Mouse (Mus musculus): ENCODE data around the gene Pold2. TPM values are rescaled to one million over a fixed set of nuclear protein-coding genes. Genes with fewer than 3 reads are reported as not detected.

Pold2 gene
- total and polyA plus RNA-seq, 3 experiments = 261 to 366 TPM; not detected in 1

- Histone ChIP-seq H3K4me1 (ENCODE audit: control insufficient read depth in 1 of 2, insufficient read depth in 2 of 2, low read length in 2 of 2) (no peaks in the 10 kb centered on the region), H3K79me2 (ENCODE audit: control insufficient read depth, insufficient read depth, low read length, poor library complexity) (no peaks in the 10 kb centered on the region), H3K36me3 (ENCODE audit: control insufficient read depth in 1 of 2, insufficient read depth in 2 of 2, low read length in 2 of 2) (no peaks in the 10 kb centered on the region), H3K9me3 (replicated peaks; ENCODE audit: insufficient read depth, low read length) (no peaks in the 10 kb centered on the region), H3K27ac (ENCODE audit: control insufficient read depth, low read depth, low read length) (no peak overlapping the region), H3K4me3 (ENCODE audit: control insufficient read depth in 1 of 2, insufficient read depth in 1 of 2, low read depth in 2 of 2, low read length in 2 of 2) (no peak overlapping the region), H3K9ac (ENCODE audit: control insufficient read depth, low read depth, low read length, poor library complexity, severe bottlenecking) (no peak overlapping the region), H3K27me3 (ENCODE audit: control insufficient read depth in 1 of 2, insufficient read depth in 2 of 2, low read length in 2 of 2) (no peaks in the 10 kb centered on the region)
- no peak for DNase-seq (ENCODE audit: low read depth, low spot score)
- no peak for TF ChIP-seq KAT2A (conservative IDR thresholded peaks at IDR 0.05; ENCODE audit: low read depth, low read length)
- no peak for TF ChIP-seq ZKSCAN1 (IDR thresholded peaks at IDR 0.05; ENCODE audit: low read depth, low read length)
- no peak for TF ChIP-seq MXI1 (IDR thresholded peaks at IDR 0.05; ENCODE audit: low read depth, low read length)
- TF ChIP-seq EP300 (IDR thresholded peaks at IDR 0.05; ENCODE audit: low read depth in 1 of 2, low read length in 2 of 2) = no peak
- no peak for TF ChIP-seq MEF2A (IDR thresholded peaks at IDR 0.05; ENCODE audit: extremely low read depth, insufficient replicate concordance, low read depth, low read length, poor library complexity, severe bottlenecking)
- no peak for TF ChIP-seq ZMIZ1 (IDR thresholded peaks at IDR 0.05; ENCODE audit: low read depth, low read length)
- TF ChIP-seq USF1 (IDR thresholded peaks at IDR 0.05; ENCODE audit: low read depth, low read length) = no peak
- TF ChIP-seq MAX (IDR thresholded peaks at IDR 0.05; ENCODE audit: low read length) = no peak
- TF ChIP-seq SMC3 (IDR thresholded peaks at IDR 0.05; ENCODE audit: low read depth, low read length) = no peak
- no peak for TF ChIP-seq CHD1 (IDR thresholded peaks at IDR 0.05; ENCODE audit: low read depth, low read length)
- no peak for TF ChIP-seq TBP (IDR thresholded peaks at IDR 0.05; ENCODE audit: low read depth, low read length)
- TF ChIP-seq POLR2AphosphoS2 (IDR thresholded peaks at IDR 0.05; ENCODE audit: low read length) = no peak
- no peak for TF ChIP-seq SIN3A (IDR thresholded peaks at IDR 0.05; ENCODE audit: low read length)
- no peak for TF ChIP-seq CTCF (IDR thresholded peaks at IDR 0.05 in 2 of 3, conservative IDR thresholded peaks at IDR 0.05 in 1 of 3; ENCODE audit: control insufficient read depth in 1 of 3, insufficient read depth in 1 of 3, low read depth in 2 of 3, low read length in 3 of 3, poor library complexity in 1 of 3, severe bottlenecking in 1 of 3)
- TF ChIP-seq ZC3H11A (IDR thresholded peaks at IDR 0.05; ENCODE audit: low read depth, low read length) = no peak
These were observed 36.8 kb upstream of the Pold2 start for GRCm38 (mm10) chr11:5914940-5915339.

GRCm38 (mm10) chr11:5913936-5914335 is 35.8 kb upstream of the Pold2 start:
- Histone ChIP-seq H3K27ac (ENCODE audit: control insufficient read depth, low read depth, low read length) (no peak overlapping the region), H3K9ac (ENCODE audit: control insufficient read depth, low read depth, low read length, poor library complexity, severe bottlenecking) (no peak overlapping the region), H3K4me1 (ENCODE audit: control insufficient read depth in 1 of 2, insufficient read depth in 2 of 2, low read length in 2 of 2) (no peaks in the 10 kb centered on the region), H3K4me3 (ENCODE audit: control insufficient read depth in 1 of 2, insufficient read depth in 1 of 2, low read depth in 2 of 2, low read length in 2 of 2) (no peak overlapping the region), H3K9me3 (replicated peaks; ENCODE audit: insufficient read depth, low read length) (no peaks in the 10 kb centered on the region), H3K36me3 (ENCODE audit: control insufficient read depth in 1 of 2, insufficient read depth in 2 of 2, low read length in 2 of 2) (no peaks in the 10 kb centered on the region), H3K27me3 (ENCODE audit: control insufficient read depth in 1 of 2, insufficient read depth in 2 of 2, low read length in 2 of 2) (no peaks in the 10 kb centered on the region), H3K79me2 (ENCODE audit: control insufficient read depth, insufficient read depth, low read length, poor library complexity) (no peaks in the 10 kb centered on the region)
- no peak for DNase-seq (ENCODE audit: low read depth, low spot score)
- TF ChIP-seq TAL1 (IDR thresholded peaks at IDR 0.05; ENCODE audit: low read length) = no peak
- TF ChIP-seq MAZ (IDR thresholded peaks at IDR 0.05; ENCODE audit: low read depth, low read length) = no peak
- no peak for TF ChIP-seq ZMIZ1 (IDR thresholded peaks at IDR 0.05; ENCODE audit: low read depth, low read length)
- TF ChIP-seq ZNF384 (IDR thresholded peaks at IDR 0.05; ENCODE audit: low read depth, low read length) = no peak
- TF ChIP-seq NRF1 (IDR thresholded peaks at IDR 0.05; ENCODE audit: insufficient read depth, low read depth, low read length, poor library complexity, severe bottlenecking) = no peak
- no peak for TF ChIP-seq GATA1 (IDR thresholded peaks at IDR 0.05; ENCODE audit: low read depth, low read length)
- no peak for TF ChIP-seq ZC3H11A (IDR thresholded peaks at IDR 0.05; ENCODE audit: low read depth, low read length)
- TF ChIP-seq RCOR1 (IDR thresholded peaks at IDR 0.05; ENCODE audit: low read depth, low read length) = no peak
- no peak for TF ChIP-seq NELFE (IDR thresholded peaks at IDR 0.05; ENCODE audit: low read depth, low read length)
- TF ChIP-seq CHD2 (IDR thresholded peaks at IDR 0.05; ENCODE audit: low read length) = no peak
- TF ChIP-seq MYB (IDR thresholded peaks at IDR 0.05; ENCODE audit: low read depth, low read length) = no peak
- TF ChIP-seq RAD21 (IDR thresholded peaks at IDR 0.05; ENCODE audit: low read depth, low read length) = no peak
- no peak for TF ChIP-seq E2F4 (IDR thresholded peaks at IDR 0.05; ENCODE audit: borderline replicate concordance, low read depth, low read length)
- no peak for TF ChIP-seq MAX (IDR thresholded peaks at IDR 0.05; ENCODE audit: low read length)
- TF ChIP-seq MAFK (IDR thresholded peaks at IDR 0.05; ENCODE audit: borderline replicate concordance, low read depth, low read length) = no peak
- TF ChIP-seq USF2 (IDR thresholded peaks at IDR 0.05; ENCODE audit: borderline replicate concordance in 1 of 2, insufficient read depth in 1 of 2, low read depth in 1 of 2, low read length in 2 of 2) = no peak
- TF ChIP-seq ELF1 (IDR thresholded peaks at IDR 0.05; ENCODE audit: low read depth, low read length) = no peak
- no peak for TF ChIP-seq GABPA (IDR thresholded peaks at IDR 0.05; ENCODE audit: low read depth, low read length)
- TF ChIP-seq POLR2A (IDR thresholded peaks at IDR 0.05; ENCODE audit: control insufficient read depth in 1 of 2, insufficient read depth in 1 of 2, low read depth in 1 of 2, low read length in 2 of 2, poor library complexity in 1 of 2) = no peak

All from MEL (cell line).